Mouse (Mus musculus) adrenal gland, postnatal 14 days (tissue): Measurements from ENCODE around the gene Sftpd. TPM values are rescaled to one million over a fixed set of nuclear protein-coding genes. Genes with fewer than 3 reads are reported as not detected.

ENCODE experiments used
- total RNA-seq: library from RNA; stranded (reverse); gene quantifications from 2 replicates; pipeline ENCODE4 v1.2.3, GENCODE M21; 2021

Sftpd gene
- total RNA-seq, 1 experiment from 2014 or later = not detected

Other genes starting within 250 kb of the Sftpd start
- 43.8 and 47.6 TPM in 2 replicates for gene Tspan14, start 218.3 kb downstream of the Sftpd start, total RNA-seq
- gene Fam213a, start 171.4 kb downstream of the Sftpd start, total RNA-seq = 179 and 192 TPM in 2 replicates
- 0.59 and 0.64 TPM in 2 replicates for gene Dydc2, start 115.9 kb downstream of the Sftpd start, total RNA-seq
- gene Dydc1, start 112.2 kb downstream of the Sftpd start, total RNA-seq = not detected in 2 replicates
- gene Mat1a, start 80.1 kb downstream of the Sftpd start, total RNA-seq = 21.7 and 341 TPM in 2 replicates
- gene Sftpa1, start 53.4 kb downstream of the Sftpd start, total RNA-seq = 0.11 and 1.8 TPM in 2 replicates
- 0.64 and 24.3 TPM in 2 replicates for gene Mbl1, start 33.7 kb downstream of the Sftpd start, total RNA-seq
- not detected in 2 replicates for gene Gm2832, start 93.7 kb upstream of the Sftpd start, total RNA-seq
- not detected in 2 replicates for gene Gm5798, start 163.5 kb upstream of the Sftpd start, total RNA-seq
- gene Gm7945, start 201.2 kb upstream of the Sftpd start, total RNA-seq = not detected in 2 replicates
- not detected in 2 replicates for gene Gm6482, start 223.1 kb upstream of the Sftpd start, total RNA-seq